Mouse (Mus musculus): ENCODE measurements around the gene Cers6.

DNA sequence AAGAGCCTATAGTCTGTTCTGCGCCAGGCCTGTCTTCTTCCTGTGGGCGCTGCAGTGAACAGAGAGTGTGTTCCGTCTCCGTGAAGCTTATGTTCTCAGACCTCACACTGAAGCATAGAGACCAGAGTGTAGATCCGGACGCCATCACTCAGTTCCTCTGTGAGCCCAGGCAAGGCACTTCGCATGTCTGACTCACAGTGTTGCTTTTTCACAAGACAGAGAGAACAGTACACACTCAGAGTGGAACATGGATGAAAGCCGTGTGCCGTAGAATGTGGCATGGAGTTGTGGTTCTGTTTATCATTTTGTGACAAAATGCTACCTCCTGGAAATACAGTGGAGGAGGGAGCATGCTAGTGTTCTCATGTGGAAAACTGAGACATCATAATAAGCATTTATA is 120.1 kb downstream of the Cers6 start:
- TF ChIP-seq POLR2A (IDR thresholded peaks at IDR 0.05; ENCODE audit: extremely low read depth, insufficient read depth, low read length) (no peak), CTCF (IDR thresholded peaks at IDR 0.05; ENCODE audit: low read depth, low read length) (no peak)

All from liver, adult 2 months (tissue).